Mouse (Mus musculus): Measurements from ENCODE around the gene Zfp300. TPM values are rescaled to one million over a fixed set of nuclear protein-coding genes. Genes with fewer than 3 reads are reported as not detected.

Gene Zfp300
- 3.5 and 4.1 TPM in 2 replicates for polyA plus RNA-seq (2015; fragmentation: Nextera tagmentation; extraction: Ambion mirVana)

GRCm38 (mm10) chrX:21088983-21089866, at the start of gene Zfp300:
Gene Zfp300 (minus strand): TSS chrX:21089527.
- Histone ChIP-seq H3K4me2 (replicated peaks) (peak within 1 kb of the TSS; percentile 52), H3K9me3 (no peaks in the 10 kb centered on the region), H3K27me3 (no peaks in the 10 kb centered on the region), H3K27ac (peak within 1 kb of the TSS; percentile 87), H3K9ac (replicated peaks) (peak within 1 kb of the TSS; percentile 63), H3K4me1 (replicated peaks) (no peaks in the 10 kb centered on the region), H3K4me3 (replicated peaks) (peak within 1 kb of the TSS; percentile 47), H3K36me3 (no peaks in the 10 kb centered on the region)
- WGBS, result 23% methylated on average over 27 of the region's 27 CpGs
- peak; percentile 95 for ATAC-seq

GRCm38 (mm10) chrX:21115520-21115919, 26.2 kb upstream of the Zfp300 start, which contains the start of gene Ssxa1:
Gene Ssxa1 (plus strand): TSS chrX:21115820.
- 79% methylated on average over 4 of the region's 4 CpGs for WGBS

GRCm38 (mm10) chrX:21089867-21090239, 526 bp upstream of the Zfp300 start:
- Histone ChIP-seq H3K36me3 (no peaks in the 10 kb centered on the region), H3K9me3 (no peaks in the 10 kb centered on the region), H3K4me3 (replicated peaks) (peak overlapping the region; percentile 47), H3K4me1 (replicated peaks) (no peaks in the 10 kb centered on the region), H3K9ac (replicated peaks) (peak overlapping the region; percentile 52; the same call in 1 of the 2 replicates), H3K4me2 (replicated peaks) (peak overlapping the region; percentile 52), H3K27ac (peak overlapping the region; percentile 87), H3K27me3 (no peaks in the 10 kb centered on the region)
- 56% methylated on average over 7 of the region's 7 CpGs for WGBS
- ATAC-seq, result peak; percentile 64

More at GRCm38 (mm10) chrX:21115520-21115919, 26.2 kb upstream of the Zfp300 start, which contains the start of gene Ssxa1:
- no peak within 1 kb of the TSS for H3K27ac ChIP-seq
- no peaks in the 10 kb centered on the region for H3K27me3 ChIP-seq
- no peak within 1 kb of the TSS for H3K4me3 ChIP-seq (replicated peaks)
- no peak within 1 kb of the TSS for H3K9ac ChIP-seq (replicated peaks)
- H3K4me2 ChIP-seq (replicated peaks), result no peak within 1 kb of the TSS
- no peak for ATAC-seq
- no peaks in the 10 kb centered on the region for H3K36me3 ChIP-seq
- no peaks in the 10 kb centered on the region for H3K4me1 ChIP-seq (replicated peaks)
- H3K9me3 ChIP-seq, result no peaks in the 10 kb centered on the region

GRCm38 (mm10) chrX:21088645-21088982, 713 bp downstream of the Zfp300 start:
- H3K4me2 ChIP-seq (replicated peaks), result peak overlapping the region; percentile 52
- H3K27ac ChIP-seq, result peak overlapping the region; percentile 87; the same call in 1 of the 2 replicates
- no peaks in the 10 kb centered on the region for H3K27me3 ChIP-seq
- H3K9ac ChIP-seq (replicated peaks), result peak overlapping the region; percentile 63
- peaks cover 2% of the 10 kb centered on the region; the same call in 1 of the 2 replicates for H3K36me3 ChIP-seq
- H3K4me1 ChIP-seq (replicated peaks), result no peaks in the 10 kb centered on the region
- H3K4me3 ChIP-seq (replicated peaks), result peak overlapping the region; percentile 47
- WGBS, result 35% methylated on average over 6 of the region's 6 CpGs
- ATAC-seq, result peak; percentile 82
- no peaks in the 10 kb centered on the region for H3K9me3 ChIP-seq

GRCm38 (mm10) chrX:21068106-21068505, 21.2 kb downstream of the Zfp300 start, which contains the start of gene Spaca5:
Gene Spaca5 (plus strand): TSS chrX:21068406.
- no peaks in the 10 kb centered on the region for H3K9me3 ChIP-seq
- no peak within 1 kb of the TSS for H3K9ac ChIP-seq (replicated peaks)
- H3K27ac ChIP-seq, result no peak within 1 kb of the TSS
- H3K36me3 ChIP-seq, result no peaks in the 10 kb centered on the region
- no peak within 1 kb of the TSS for H3K4me3 ChIP-seq (replicated peaks)
- no peaks in the 10 kb centered on the region for H3K4me1 ChIP-seq (replicated peaks)
- no peak for ATAC-seq
- H3K27me3 ChIP-seq, result no peaks in the 10 kb centered on the region
- no peak within 1 kb of the TSS for H3K4me2 ChIP-seq (replicated peaks)

GRCm38 (mm10) chrX:21062544-21062890, 26.8 kb downstream of the Zfp300 start:
- H3K9me3 ChIP-seq, result no peaks in the 10 kb centered on the region
- WGBS, result 72% methylated on average over 3 of the region's 3 CpGs
- H3K4me1 ChIP-seq (replicated peaks), result no peaks in the 10 kb centered on the region
- no peaks in the 10 kb centered on the region for H3K36me3 ChIP-seq
- ATAC-seq, result peak; percentile 29; the same call in 1 of the 2 replicates
- 0 out of 2 replicates have a peak overlapping the region, but pooled peaks have one; percentile 33 for H3K9ac ChIP-seq (replicated peaks)
- H3K27ac ChIP-seq, result no peak overlapping the region
- H3K4me2 ChIP-seq (replicated peaks), result peak overlapping the region; percentile 48
- no peaks in the 10 kb centered on the region for H3K27me3 ChIP-seq
- H3K4me3 ChIP-seq (replicated peaks), result peak overlapping the region; percentile 48

- 20% methylated on average over 25 of the region's 25 CpGs for WGBS
- peak within 1 kb of the TSS; percentile 48 for H3K4me3 ChIP-seq (replicated peaks)
- peak; percentile 98 for ATAC-seq
- H3K27me3 ChIP-seq, result no peaks in the 10 kb centered on the region
- H3K9me3 ChIP-seq, result no peaks in the 10 kb centered on the region
- H3K9ac ChIP-seq (replicated peaks), result peak within 1 kb of the TSS; percentile 61; the same call in 1 of the 2 replicates
- H3K4me2 ChIP-seq (replicated peaks), result peak within 1 kb of the TSS; percentile 52
- H3K36me3 ChIP-seq, result no peaks in the 10 kb centered on the region
- H3K4me1 ChIP-seq (replicated peaks), result no peaks in the 10 kb centered on the region
- peak within 1 kb of the TSS; percentile 14; the same call in 1 of the 2 replicates for H3K27ac ChIP-seq
Observed at GRCm38 (mm10) chrX:21061866-21062543, 27.3 kb downstream of the Zfp300 start, which contains the start of gene Zfp182. Gene Zfp182 (minus strand): TSS chrX:21062316.

- Histone ChIP-seq H3K4me1 (replicated peaks) (no peaks in the 10 kb centered on the region), H3K9me3 (no peaks in the 10 kb centered on the region), H3K36me3 (no peaks in the 10 kb centered on the region), H3K9ac (replicated peaks) (peak overlapping the region; percentile 61; the same call in 1 of the 2 replicates), H3K27ac (peak overlapping the region; percentile 14; the same call in 1 of the 2 replicates), H3K4me2 (replicated peaks) (peak overlapping the region; percentile 52), H3K4me3 (replicated peaks) (peak overlapping the region; percentile 48), H3K27me3 (no peaks in the 10 kb centered on the region)
- ATAC-seq, result no peak; the same call in 1 of the 2 replicates
- 21% methylated on average over 9 of the region's 9 CpGs for WGBS
Observed at GRCm38 (mm10) chrX:21061460-21061859, 27.9 kb downstream of the Zfp300 start.

Other genes with a start within 250 kb of the Zfp300 start
- gene Timp1, start 219.4 kb downstream of the Zfp300 start, polyA plus RNA-seq (2015; fragmentation: Nextera tagmentation; extraction: Ambion mirVana), result 2.9 and 3.5 TPM in 2 replicates
- gene Syn1, start 168.5 kb downstream of the Zfp300 start, polyA plus RNA-seq (2015; fragmentation: Nextera tagmentation; extraction: Ambion mirVana), result 26.5 and 30.8 TPM in 2 replicates
- 5.3 and 7.4 TPM in 2 replicates for gene Cfp, start 158.0 kb downstream of the Zfp300 start, polyA plus RNA-seq (2015; fragmentation: Nextera tagmentation; extraction: Ambion mirVana)
- 20.9 and 23.4 TPM in 2 replicates for gene Elk1, start 138.9 kb downstream of the Zfp300 start, polyA plus RNA-seq (2015; fragmentation: Nextera tagmentation; extraction: Ambion mirVana)
- 46.1 and 48.8 TPM in 2 replicates for gene Uxt, start 127.5 kb downstream of the Zfp300 start, polyA plus RNA-seq (2015; fragmentation: Nextera tagmentation; extraction: Ambion mirVana)
- 9.3 and 11.1 TPM in 2 replicates for gene Zfp182, start 27.2 kb downstream of the Zfp300 start, polyA plus RNA-seq (2015; fragmentation: Nextera tagmentation; extraction: Ambion mirVana)
- not detected in 2 replicates for gene Spaca5, start 21.1 kb downstream of the Zfp300 start, polyA plus RNA-seq (2015; fragmentation: Nextera tagmentation; extraction: Ambion mirVana)
- gene Ssxa1, start 26.3 kb upstream of the Zfp300 start, polyA plus RNA-seq (2015; fragmentation: Nextera tagmentation; extraction: Ambion mirVana), result not detected in 2 replicates
- not detected in 2 replicates for gene Gm21876, start 86.1 kb upstream of the Zfp300 start, polyA plus RNA-seq (2015; fragmentation: Nextera tagmentation; extraction: Ambion mirVana)

Data from midbrain, embryonic 13.5 days (tissue).